Mouse (Mus musculus) c-Kit-positive CD71-positive TER-119-positive erythroid progenitor cells, embryonic 14.5 days (primary cell): ENCODE measurements around the gene Thsd4.
"Not testable (repeated sequence)": the region's sequence is repeated elsewhere in the genome, so short reads cannot be mapped to it uniquely, and the experiment has no call there.

Experiments used
- DNase-seq: peaks from one replicate; pipeline ENCODE4 v3.0.0-alpha.2; 2013; ENCODE audit warnings: low spot score

The Thsd4 gene

GRCm38 (mm10) chr9:60213111-60213510 is 308.7 kb downstream of the Thsd4 start:
- no peak for DNase-seq

GRCm38 (mm10) chr9:60208843-60209242 is 313.0 kb downstream of the Thsd4 start:
- DNase-seq, result no peak

GRCm38 (mm10) chr9:60203141-60203540 is 318.7 kb downstream of the Thsd4 start:
- no peak for DNase-seq

GRCm38 (mm10) chr9:60200436-60200835 is 321.4 kb downstream of the Thsd4 start:
- no peak for DNase-seq

GRCm38 (mm10) chr9:60198530-60199200 is 323.2 kb downstream of the Thsd4 start:
- DNase-seq, result no peak

GRCm38 (mm10) chr9:60195502-60195901 is 326.3 kb downstream of the Thsd4 start:
- DNase-seq, result no peak

GRCm38 (mm10) chr9:60194905-60195304 is 326.9 kb downstream of the Thsd4 start:
- DNase-seq, result no peak

- no peak for DNase-seq
Observed at GRCm38 (mm10) chr9:60192321-60192720, 329.5 kb downstream of the Thsd4 start.

GRCm38 (mm10) chr9:60187437-60187836 is 334.4 kb downstream of the Thsd4 start:
- no peak for DNase-seq

- no peak for DNase-seq
Observed at GRCm38 (mm10) chr9:60186948-60187347, 334.9 kb downstream of the Thsd4 start.

- DNase-seq, result no peak
Observed at GRCm38 (mm10) chr9:60184083-60184482, 337.8 kb downstream of the Thsd4 start.

GRCm38 (mm10) chr9:60182371-60182770 is 339.5 kb downstream of the Thsd4 start:
- DNase-seq, result no peak

- DNase-seq, result no peak
Observed at GRCm38 (mm10) chr9:60180936-60181335, 340.9 kb downstream of the Thsd4 start.

- DNase-seq, result no peak
Observed at GRCm38 (mm10) chr9:60180114-60180513, 341.7 kb downstream of the Thsd4 start.

GRCm38 (mm10) chr9:60176311-60176710 is 345.5 kb downstream of the Thsd4 start:
- DNase-seq, result no peak

GRCm38 (mm10) chr9:60172459-60173060 is 349.3 kb downstream of the Thsd4 start:
- not testable (repeated sequence) for DNase-seq

GRCm38 (mm10) chr9:60166990-60167389 is 354.9 kb downstream of the Thsd4 start:
- no peak for DNase-seq

- DNase-seq, result no peak
Observed at GRCm38 (mm10) chr9:60160855-60161254, 361.0 kb downstream of the Thsd4 start.

- no peak for DNase-seq
Observed at GRCm38 (mm10) chr9:60160194-60160593, 361.7 kb downstream of the Thsd4 start.

- no peak for DNase-seq
Observed at GRCm38 (mm10) chr9:60152990-60153389, 368.9 kb downstream of the Thsd4 start.

GRCm38 (mm10) chr9:60151897-60152627 is 369.8 kb downstream of the Thsd4 start:
- DNase-seq, result no peak

GRCm38 (mm10) chr9:60150511-60150910 is 371.3 kb downstream of the Thsd4 start:
- no peak for DNase-seq

- no peak for DNase-seq
Observed at GRCm38 (mm10) chr9:60148988-60149387, 372.9 kb downstream of the Thsd4 start.
